Mouse (Mus musculus) erythroid progenitor cell, adult 5-6 weeks (primary cell): ENCODE measurements around the gene Trim67. TPM values are rescaled to one million over a fixed set of nuclear protein-coding genes. Genes with fewer than 3 reads are reported as not detected.

ENCODE experiments used
- ATAC-seq: replicated peaks from 2 replicates; pipeline ENCODE4 v1.8.0; 2016; ENCODE audit warnings: moderate number of reproducible peaks, mild to moderate bottlenecking, moderate TSS enrichment, inconsistent platforms; ENCODE audit not compliant: poor library complexity, low FRiP score, severe bottlenecking
- total RNA-seq, 2 experiments: library from RNA; stranded (forward) in 1 of 2; stranded (reverse) in 1 of 2; fragments of 150-400 nt in 1 of 2; fragments of 186-747, 209-891 nt in 1 of 2; gene quantifications; 2 replicates each; pipeline versions ENCODE4 v1.2.3 to v1.2.4; 2015 to 2017; ENCODE audit warnings: low replicate concordance in 2 of 2

Trim67 gene
- total RNA-seq, 2 experiments from 2014 or later: not detected

DNA sequence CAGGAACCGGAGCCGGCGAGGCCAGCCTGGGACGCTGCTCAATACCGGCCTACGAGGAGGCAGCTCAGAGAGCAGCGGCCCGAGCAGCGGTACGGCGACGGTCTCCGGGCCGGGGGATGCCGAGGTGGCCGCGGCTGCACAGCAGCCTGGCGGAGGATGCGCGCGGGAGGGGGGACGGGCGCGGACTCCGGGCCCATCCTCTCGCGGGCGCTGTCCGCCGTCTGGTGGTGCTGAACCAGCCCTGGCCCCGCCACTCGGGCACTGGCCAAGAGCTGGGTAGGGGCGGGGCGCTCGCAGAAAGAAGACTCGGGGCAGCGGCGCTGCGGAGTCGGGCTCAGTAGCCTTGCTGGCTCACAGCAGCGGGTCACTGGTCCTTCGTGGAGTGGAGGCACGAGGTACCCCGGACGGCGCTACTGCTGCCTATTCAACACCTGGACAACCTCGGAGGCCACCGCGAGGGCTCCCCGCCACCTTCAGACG, 320 bp downstream of the Trim67 start:
- no peak for ATAC-seq

DNA sequence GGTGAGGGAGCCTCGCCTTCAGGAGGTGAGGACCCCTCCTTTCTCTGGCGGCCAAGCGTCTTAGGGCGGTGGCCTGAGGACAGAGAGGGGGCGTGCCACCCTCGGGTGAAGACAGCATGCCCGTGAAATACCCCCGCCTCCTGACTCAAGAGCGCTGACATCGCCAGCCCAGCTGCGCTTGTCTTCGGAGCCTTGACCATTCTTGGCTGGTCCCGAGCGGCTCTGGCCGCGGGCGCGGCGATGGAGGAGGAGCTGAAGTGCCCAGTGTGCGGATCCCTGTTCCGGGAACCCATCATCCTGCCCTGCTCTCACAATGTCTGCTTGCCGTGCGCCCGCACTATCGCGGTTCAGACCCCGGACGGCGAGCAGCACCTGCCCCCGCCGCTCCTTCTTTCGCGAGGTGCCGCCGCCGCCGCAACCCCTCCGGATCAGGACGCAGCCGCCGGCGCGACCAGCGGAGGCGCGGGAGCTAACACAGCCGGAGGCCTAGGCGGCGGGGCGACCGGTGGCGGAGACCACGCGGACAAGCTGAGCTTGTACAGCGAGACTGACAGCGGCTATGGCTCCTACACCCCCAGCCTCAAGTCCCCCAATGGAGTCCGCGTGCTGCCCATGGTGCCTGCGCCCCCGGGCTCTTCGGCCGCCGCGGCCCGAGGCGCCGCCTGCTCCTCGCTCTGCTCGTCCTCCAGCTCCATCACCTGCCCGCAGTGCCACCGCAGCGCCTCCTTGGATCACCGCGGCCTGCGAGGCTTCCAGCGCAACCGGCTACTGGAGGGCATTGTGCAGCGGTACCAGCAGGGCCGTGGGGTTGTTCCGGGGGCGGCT, 981 bp downstream of the Trim67 start:
- no peak for ATAC-seq

DNA sequence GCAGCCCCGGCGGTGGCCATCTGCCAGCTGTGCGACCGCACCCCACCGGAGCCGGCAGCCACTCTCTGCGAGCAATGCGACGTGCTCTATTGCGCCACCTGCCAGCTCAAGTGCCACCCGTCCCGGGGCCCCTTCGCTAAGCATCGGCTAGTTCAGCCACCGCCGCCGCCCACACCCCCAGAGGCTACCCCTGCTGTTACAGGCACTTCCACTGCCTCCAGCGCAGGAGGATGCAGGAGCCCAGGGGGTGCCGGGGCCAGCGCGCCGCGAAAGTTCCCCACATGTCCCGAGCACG, 1.5 kb downstream of the Trim67 start:
- no peak for ATAC-seq

DNA sequence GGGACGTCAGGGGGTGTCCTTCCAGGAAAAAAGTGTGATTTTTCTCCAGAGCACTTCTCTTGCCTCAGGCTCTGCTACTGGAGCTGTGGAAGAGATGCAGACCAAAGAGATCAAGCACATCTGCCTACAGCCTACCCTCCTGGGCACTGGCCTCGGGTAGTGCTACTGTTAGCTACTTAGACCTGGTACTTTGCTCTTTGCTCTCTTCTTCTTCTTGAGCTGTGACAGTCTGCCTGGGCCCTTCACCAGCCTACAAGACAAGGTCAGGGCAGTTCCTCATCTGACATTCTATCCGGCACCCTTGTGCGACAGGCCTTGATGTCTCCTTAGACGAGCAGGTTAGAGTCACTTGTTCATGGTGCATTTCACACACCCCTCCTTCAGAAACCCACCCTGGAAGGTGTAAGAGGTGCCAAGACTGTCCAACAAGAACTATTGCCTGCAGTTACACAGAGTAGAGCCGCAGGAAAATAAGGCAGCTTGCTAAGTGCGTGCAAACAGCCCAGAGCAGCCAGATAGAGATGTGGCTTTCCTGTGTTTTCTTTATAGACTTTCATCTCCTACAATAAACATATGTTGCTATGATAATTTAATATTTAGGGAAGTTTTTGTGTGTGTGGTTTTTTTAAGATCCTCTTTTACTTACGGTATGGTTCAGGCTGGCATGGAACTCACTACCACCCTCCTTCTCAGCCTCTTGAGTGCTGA, 3.0 kb downstream of the Trim67 start:
- ATAC-seq: no peak

DNA sequence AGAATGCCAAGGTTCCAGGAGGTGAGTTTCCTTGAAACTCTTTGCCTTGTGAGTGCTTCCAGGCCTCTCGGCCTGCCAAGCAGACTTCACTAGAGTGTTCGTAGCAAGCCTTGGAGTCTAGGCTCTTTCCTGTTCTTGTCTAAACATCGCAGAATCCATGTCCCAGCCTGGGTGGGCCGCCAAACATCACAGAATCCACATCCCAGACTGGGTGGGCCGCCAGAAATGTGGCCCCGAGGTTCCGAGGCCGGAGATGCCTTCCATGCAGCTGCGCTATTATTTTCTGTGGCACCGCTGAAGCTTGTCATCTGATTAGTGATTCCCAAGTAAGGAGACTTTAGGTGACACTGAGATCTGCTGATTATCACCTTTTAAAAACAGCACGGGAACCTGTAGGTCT, 7.7 kb downstream of the Trim67 start:
- no peak for ATAC-seq

DNA sequence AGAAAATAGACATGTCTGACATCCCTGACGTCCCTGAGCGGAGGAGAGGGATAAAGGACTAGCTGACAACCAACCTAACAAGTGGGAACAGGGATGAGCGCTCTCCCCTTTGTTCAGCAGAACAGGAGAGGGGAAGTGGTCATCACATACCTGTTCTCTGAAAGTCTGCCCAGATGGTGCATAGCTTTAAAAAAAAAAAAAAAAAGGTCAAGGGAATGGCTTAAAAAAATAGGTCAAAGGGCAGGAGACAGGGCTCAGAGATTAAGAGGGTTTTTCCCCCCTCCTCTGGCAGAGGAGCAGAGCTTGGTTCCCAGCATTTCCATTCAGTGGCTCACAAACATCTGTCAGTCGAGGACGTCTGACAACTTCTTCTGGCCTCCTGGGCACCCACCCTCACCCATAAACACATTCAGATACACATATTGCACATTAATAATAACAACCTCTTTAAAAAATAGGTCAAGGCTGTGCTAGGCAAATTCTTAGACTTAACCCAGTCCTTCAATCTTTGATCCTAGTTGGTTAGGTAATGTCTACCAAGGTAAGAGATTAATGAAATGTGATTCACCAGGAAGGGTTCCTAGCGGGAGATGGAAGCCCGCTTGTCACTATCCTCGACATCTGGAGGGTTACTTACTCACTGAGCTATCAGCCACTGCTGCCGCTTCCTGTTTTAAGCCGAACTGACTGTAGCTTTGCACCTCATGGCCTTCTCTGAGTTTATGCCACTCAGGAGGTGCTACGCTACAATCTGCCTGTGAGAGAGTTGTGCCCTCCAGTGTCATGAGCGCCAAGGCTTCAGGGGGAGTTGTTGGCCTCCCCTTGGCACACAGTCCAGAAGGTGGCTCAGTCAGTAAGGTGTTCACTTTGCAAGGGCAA, 11.2 kb downstream of the Trim67 start:
- ATAC-seq: no peak

DNA sequence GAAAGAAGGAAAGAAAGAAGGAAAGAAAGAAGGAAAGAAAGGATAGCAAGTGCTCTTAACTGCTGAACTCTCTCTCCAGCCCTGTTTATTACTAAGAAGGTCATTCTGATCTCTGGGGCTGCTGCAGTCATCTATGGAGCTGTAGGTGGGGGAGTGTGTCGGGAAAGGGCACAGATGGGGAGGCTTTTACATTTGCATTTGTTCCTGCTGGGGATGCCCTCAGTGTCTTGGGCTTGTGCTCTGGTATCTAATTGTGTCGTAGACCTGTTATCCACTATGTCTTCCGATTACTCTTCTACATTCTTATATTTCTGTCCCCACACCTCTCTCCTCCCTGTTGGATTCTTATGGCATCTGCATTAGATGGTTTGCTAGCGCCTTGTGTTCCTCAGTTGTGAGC, 13.1 kb downstream of the Trim67 start:
- no peak for ATAC-seq

DNA sequence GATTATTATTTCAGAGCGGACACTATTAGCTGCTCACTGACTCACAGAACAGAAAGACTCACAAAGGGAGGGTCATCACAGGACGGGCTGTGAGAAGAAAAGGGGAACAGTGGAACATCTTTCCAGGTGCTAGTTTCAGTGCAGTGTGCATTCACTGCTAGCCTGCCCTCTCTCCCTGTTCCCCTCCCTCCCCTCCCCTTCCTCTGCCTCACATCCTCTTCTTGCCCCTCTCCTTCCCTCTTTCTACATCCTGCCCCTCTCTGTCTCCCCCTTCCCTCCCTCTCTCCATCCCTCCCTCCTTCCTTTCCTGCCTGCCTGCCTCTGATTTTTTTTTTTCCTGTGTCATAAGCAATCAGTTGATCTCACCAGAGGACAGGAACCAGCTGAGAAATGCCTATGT, 16.5 kb downstream of the Trim67 start:
- no peak for ATAC-seq

DNA sequence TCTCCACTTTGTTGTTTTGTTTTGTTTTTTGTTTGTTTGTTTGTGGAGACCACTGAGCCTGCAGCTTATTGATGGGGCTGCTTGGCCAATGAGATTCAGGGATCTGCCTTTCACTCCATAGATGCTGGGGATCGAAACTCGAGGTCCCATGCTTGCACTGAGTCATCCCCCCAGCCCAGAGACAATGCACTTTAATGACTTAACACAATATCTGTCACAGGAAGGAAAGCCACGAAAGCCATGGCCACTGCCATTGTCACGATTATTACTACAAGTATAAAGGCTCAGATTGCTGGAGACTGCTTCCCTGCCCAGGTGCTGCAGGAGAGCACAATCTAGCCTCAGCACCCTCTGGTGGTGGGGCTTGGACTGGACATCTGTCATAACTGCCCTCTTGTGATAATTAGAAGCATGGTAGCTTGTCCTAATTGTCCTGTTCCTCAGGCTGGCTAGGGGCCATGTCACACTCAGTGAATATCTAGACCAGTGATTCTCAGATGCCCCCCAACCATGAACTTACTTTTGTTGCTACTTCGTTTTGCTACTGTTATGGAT, 17.2 kb downstream of the Trim67 start:
- ATAC-seq: no peak; the same call in 1 of the 2 replicates

DNA sequence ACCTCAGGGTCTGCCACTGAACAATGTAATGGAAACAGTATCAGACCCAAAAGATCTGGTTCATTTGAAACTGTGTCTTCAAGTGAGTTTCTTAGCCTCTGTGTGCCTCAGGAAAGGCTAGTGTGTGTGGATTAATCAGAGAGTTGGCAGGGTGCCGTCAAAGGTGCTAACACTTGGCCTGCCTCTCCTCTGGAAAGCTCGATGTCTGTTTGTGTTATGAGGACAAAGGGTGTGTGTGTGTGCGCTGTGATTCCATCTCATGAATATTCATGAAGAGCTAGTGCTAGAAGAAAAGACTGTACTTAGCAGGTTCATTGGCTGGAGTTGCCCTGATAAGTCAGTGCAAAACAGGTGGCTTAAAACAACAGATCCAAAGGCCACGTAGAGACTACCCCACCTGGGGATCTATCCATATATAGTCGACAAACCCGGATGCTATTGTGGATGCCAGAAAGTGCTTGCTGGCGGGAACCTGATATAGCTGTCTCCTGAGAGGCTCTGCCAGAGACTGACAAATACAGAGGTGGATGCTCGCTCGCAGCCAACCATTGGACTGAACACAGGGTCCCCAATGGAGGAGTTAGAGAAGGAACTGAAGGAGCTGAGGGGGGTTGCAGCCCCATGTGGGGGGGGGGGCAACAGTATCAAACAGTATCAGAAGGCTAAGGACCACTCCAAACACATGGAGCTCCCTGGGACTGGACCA, 17.9 kb downstream of the Trim67 start:
- no peak for ATAC-seq

DNA sequence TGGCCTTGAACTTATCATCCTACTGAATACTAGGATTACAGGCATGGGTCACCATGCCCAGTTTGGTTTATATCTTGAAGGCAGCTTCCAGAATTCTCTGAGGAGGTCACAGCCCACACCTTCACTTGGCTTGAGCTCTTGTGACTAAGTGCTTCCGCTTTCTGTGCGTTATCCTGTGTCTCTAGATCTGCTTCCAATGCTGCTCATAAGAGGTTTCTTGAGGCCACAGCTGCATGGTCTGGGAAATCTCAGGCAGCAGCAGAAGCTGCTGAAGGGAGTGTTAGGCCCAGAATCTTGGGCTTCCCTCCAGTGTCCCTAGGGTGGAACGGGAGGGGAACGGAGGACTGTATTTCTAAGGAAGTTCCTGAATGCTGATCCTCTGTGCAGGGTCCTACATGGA, 20.4 kb downstream of the Trim67 start:
- no peak for ATAC-seq

DNA sequence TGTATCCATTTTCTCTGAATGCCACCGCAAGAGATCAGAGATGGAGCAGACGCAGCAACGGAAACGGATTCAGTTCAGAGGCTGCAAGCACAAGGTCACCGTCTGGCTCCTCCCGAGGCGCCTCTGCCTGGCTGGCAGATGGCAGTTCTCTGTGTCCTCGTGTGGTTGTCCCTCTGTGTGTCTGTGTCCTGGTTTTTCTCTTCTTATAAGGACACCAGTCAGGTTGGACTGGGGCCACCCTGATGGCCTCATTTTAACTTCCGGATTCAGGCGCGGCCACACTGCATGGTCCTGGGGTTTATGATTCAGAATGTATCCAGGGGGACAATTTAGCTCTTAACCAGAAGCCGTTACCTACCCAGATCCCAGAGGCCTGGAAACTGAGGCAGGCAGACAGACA, 23.0 kb downstream of the Trim67 start:
- ATAC-seq: no peak

DNA sequence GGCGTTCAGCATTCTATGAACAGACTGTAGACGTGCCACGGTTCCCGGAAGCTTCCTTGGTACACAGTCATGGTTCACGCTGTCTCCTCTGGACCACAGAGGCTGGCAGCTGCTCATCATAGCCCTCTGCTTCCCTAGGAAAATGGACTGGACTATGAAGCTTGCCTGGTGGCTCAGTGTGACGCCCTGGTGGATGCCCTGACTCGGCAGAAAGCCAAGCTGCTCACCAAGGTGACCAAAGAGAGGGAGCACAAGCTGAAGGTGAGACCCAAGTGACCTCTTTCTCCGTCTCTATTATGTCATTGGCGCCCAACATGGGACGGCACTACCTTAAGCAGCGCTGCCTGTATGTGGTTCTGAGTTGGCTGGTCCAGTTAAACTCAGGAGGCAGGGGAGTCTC, 24.0 kb downstream of the Trim67 start:
- ATAC-seq: no peak

DNA sequence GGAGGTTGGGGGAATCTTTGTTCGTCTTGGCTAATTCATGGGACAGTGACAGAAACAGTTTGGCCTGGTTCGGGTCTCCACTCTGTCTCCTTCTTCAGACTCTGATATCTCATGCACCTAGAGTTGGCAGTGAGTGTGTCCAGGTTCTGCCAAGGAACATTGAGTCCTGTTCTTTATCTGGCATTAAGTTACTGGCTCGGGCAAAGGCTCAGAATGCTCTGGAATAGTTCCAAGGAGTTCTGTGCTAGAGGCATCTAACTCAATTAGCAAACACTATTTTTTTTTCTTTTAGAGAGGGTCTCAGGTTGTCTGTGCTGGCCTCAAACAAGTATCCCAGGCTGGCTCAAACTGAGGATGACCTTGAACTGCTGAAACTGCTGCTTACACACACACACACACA, 24.5 kb downstream of the Trim67 start:
- ATAC-seq: no peak

DNA sequence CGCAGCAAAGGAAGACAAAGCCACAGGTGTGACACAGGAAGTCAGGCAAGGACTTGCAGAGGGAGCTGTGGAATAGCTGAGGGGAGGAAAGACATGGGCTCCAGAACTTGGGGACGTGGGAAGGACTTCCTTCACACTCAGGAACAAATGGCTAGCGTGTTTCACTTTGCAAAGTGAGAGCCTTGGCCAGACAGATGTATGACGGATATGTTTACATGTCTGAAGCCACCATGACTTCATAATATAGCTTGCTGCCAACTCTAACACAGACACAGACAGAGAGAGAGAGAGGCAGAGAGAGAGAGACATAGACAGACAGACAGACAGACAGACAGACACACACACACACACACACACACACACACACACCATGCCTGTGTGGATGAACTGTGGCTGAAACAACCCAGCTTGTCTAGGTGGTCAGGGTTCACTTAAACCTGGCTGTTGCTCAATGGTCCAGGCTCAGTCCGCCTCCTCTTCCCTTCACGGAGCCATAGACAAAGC, 26.8 kb downstream of the Trim67 start:
- ATAC-seq: no peak

DNA sequence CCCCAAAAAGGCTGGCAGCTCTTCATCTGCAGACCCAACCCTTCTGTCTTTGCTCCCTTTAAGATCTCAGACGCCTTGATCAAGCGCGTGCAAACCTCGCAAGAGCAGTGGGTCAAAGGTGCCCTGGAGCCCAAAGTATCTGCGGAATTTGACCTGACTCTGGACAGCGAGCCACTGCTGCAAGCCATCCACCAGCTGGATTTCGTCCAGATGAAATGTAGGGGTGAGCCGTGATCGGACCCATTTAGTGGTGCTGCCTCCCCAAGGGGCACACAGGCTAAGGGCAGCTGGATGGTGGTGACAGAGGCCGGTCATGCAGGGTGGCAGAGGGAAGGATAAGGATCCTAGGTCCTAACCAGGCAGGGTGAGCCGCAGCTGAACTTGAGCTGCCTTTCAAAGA, 27.2 kb downstream of the Trim67 start:
- no peak for ATAC-seq

DNA sequence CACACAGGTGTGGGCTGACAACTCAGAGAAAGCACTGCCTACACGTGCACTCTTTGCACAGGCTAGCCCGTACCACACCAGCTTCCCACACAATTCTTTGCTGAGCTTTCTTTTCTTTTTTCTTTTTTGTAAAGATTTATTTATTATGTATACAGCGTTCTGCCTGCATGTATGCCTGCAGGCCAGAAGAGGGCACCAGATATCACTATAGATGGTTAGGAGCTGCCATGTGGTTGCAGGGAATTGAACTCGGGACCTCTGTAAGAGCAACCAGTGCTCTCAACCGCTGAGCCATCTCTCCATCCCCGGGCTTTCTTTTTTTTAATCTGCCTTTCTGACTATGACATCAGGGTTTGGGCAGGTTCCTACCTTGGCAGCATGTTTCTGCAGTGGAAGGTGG, 30.6 kb downstream of the Trim67 start:
- ATAC-seq: no peak

DNA sequence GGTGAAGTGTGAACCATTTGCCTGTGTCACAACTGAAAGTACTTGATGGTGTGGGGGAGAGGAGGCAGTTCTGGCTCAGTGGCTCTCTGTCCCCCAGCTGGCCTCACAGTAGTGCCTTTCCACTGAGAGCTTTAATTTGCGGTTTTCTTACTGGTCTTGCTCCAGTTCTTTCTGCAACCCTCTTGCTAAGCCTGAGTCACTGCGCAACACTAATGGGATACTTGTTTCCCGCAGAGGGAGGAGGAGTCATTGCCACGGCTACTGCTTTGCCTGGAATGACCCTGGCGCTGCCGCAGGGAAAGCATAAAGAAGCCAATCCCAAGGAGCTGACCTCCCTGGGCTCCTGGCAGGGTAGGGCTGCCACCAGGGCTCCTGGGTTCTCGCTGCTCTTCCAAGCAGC, 33.8 kb downstream of the Trim67 start:
- ATAC-seq: no peak

DNA sequence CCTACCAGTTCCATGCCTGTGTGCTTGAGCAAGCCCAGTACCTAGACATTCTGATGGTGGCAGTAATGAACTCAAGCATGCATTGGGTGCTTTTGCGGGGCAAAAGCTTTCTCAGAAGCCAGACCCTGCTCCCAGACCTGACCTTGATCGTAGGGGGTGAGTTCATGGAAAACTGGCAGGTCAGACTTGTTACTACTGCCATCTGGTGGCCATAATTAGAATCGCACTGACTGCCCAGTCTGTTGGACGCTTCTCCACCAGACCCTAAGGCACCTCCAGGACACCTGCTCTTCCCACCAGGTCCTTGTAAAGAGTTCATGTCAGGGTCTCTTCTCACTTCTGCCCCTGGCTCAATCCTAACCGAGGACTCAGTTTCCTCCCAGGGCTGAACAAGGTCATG, 34.5 kb downstream of the Trim67 start:
- ATAC-seq: peak; percentile 43; the same call in 1 of the 2 replicates
